Mouse (Mus musculus) thymus, postnatal 14 days (tissue): ENCODE data around the gene Dmbx1.

Source experiments
- DNase-seq: peaks from one replicate; pipeline ENCODE4 v3.0.0; 2021

Gene Dmbx1

GRCm38 (mm10) chr4:115939295-115940102 is at the start of gene Dmbx1:
Dmbx1 (minus strand) TSS chr4:115939926.
- DNase-seq: no peak

GRCm38 (mm10) chr4:115989382-115989781 is 49.7 kb upstream of the Dmbx1 start:
- no peak for DNase-seq

GRCm38 (mm10) chr4:115987858-115988530 is 48.3 kb upstream of the Dmbx1 start:
- no peak for DNase-seq

- no peak for DNase-seq
Measured at GRCm38 (mm10) chr4:115987436-115987835, 47.7 kb upstream of the Dmbx1 start.

GRCm38 (mm10) chr4:115984967-115985366 is 45.2 kb upstream of the Dmbx1 start:
- DNase-seq: peak; percentile 16

GRCm38 (mm10) chr4:115984111-115984510 is 44.4 kb upstream of the Dmbx1 start:
- DNase-seq: peak; percentile 78

GRCm38 (mm10) chr4:115980676-115981075 is 41.0 kb upstream of the Dmbx1 start:
- DNase-seq: peak; percentile 67

GRCm38 (mm10) chr4:115979437-115979836 is 39.7 kb upstream of the Dmbx1 start:
- no peak for DNase-seq

- DNase-seq: no peak
Measured at GRCm38 (mm10) chr4:115978911-115979310, 39.2 kb upstream of the Dmbx1 start.

GRCm38 (mm10) chr4:115972543-115972942 is 32.8 kb upstream of the Dmbx1 start:
- DNase-seq: no peak

- no peak for DNase-seq
Measured at GRCm38 (mm10) chr4:115964446-115964845, 24.7 kb upstream of the Dmbx1 start.

GRCm38 (mm10) chr4:115963751-115964150 is 24.0 kb upstream of the Dmbx1 start:
- DNase-seq: no peak

GRCm38 (mm10) chr4:115962671-115963412 is 23.1 kb upstream of the Dmbx1 start:
- peak; percentile 16 for DNase-seq

- DNase-seq: no peak
Measured at GRCm38 (mm10) chr4:115961991-115962390, 22.3 kb upstream of the Dmbx1 start.

GRCm38 (mm10) chr4:115959546-115959945 is 19.8 kb upstream of the Dmbx1 start:
- no peak for DNase-seq

GRCm38 (mm10) chr4:115955494-115955775 is 15.7 kb upstream of the Dmbx1 start:
- DNase-seq: no peak

- no peak for DNase-seq
Measured at GRCm38 (mm10) chr4:115954656-115955493, 15.1 kb upstream of the Dmbx1 start.

GRCm38 (mm10) chr4:115953559-115953958 is 13.8 kb upstream of the Dmbx1 start:
- DNase-seq: no peak

GRCm38 (mm10) chr4:115952758-115953157 is 13.0 kb upstream of the Dmbx1 start:
- peak; percentile 49 for DNase-seq

- DNase-seq: no peak
Measured at GRCm38 (mm10) chr4:115943669-115944314, 4.1 kb upstream of the Dmbx1 start.

- no peak for DNase-seq
Measured at GRCm38 (mm10) chr4:115941242-115941820, 1.6 kb upstream of the Dmbx1 start.

- DNase-seq: no peak
Measured at GRCm38 (mm10) chr4:115940681-115941080, 955 bp upstream of the Dmbx1 start.
